Mouse (Mus musculus) macrophage (primary cell): ENCODE measurements around the gene Rac1. TPM values are rescaled to one million over a fixed set of nuclear protein-coding genes. Genes with fewer than 3 reads are reported as not detected.

ENCODE experiments used
- H3K27ac ChIP-seq: fragments of 350-480 bp; formaldehyde crosslinking; 2 replicates; pipeline ENCODE4 v1.9.0; 2021
- H3K36me3 ChIP-seq: fragments of 350-480 bp; formaldehyde crosslinking; 2 replicates; pipeline ENCODE4 v1.9.0; 2021; ENCODE audit errors: inconsistent target
- H3K4me3 ChIP-seq: fragments of 350-480 bp; formaldehyde crosslinking; 2 replicates; pipeline ENCODE4 v1.9.0; 2021; ENCODE audit errors: inconsistent target
- H3K79me2 ChIP-seq: fragments of 350-480 bp; formaldehyde crosslinking; 2 replicates; pipeline ENCODE4 v1.9.0; 2021; ENCODE audit errors: inconsistent target
- WGBS: methylation state at CpG from one replicate; pipeline ENCODE4 v1.1.7; 2026; ENCODE audit warnings: inconsistent platforms; ENCODE audit not compliant: missing documents; 5-methylcytosine and 5-hydroxymethylcytosine counted together
- polyA plus RNA-seq: library from polyadenylated mRNA; stranded (reverse); fragments of 250-400 nt; gene quantifications from 3 replicates; pipeline ENCODE4 v1.2.4, GENCODE M21; 2018; ENCODE audit warnings: inconsistent platforms

The Rac1 gene
- polyA plus RNA-seq, 1 experiment from 2014 or later, result 538 TPM

DNA sequence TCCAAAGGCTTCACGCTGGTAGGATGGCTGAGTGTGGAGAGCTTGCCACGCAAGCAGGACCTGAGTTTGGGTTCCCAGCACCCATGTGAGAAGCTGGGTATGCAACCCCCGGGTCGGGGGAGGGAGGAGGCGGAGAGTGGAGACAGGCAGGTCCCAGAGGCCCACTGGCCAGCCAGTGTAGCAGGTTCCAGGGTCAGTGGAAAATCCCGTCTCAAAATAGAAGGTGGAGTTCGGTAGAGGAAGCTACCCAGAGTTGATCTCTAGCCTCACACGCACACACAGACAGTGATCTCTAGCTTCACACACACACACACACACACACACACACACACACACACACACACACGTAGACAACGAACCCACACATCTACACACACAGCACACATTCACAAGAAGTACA, 34.7 kb downstream of the Rac1 start:
- Histone ChIP-seq H3K79me2 (no peaks in the 10 kb centered on the region), H3K27ac (no peak overlapping the region), H3K4me3 (no peak overlapping the region), H3K36me3 (peaks cover 67% of the 10 kb centered on the region)
- WGBS, result 82% methylated on average over 9 of the region's 10 CpGs

DNA sequence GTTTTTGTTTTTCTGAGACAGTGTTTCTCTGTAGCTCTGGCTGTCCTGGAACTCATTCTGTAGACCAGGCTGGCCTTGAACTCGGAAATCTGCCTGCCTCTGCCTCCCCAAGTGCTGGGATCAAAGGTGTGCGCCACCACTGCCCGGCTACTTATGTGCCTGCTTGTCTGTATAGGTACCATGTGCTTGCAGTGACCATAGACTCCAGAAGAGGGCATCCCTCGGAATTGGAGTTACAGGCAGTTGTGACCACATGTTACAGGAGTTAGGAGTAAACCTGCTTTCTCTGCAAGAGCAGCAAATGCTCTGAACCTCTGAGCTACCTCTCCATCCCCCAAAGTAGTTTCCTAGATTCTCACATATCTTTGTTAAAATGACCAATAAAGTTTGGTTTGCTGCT, 36.1 kb downstream of the Rac1 start:
- H3K4me3 ChIP-seq, result no peak overlapping the region
- WGBS, result 85% methylated on average over 4 of the region's 4 CpGs
- no peak overlapping the region for H3K27ac ChIP-seq
- H3K79me2 ChIP-seq, result no peaks in the 10 kb centered on the region
- H3K36me3 ChIP-seq, result peaks cover 60% of the 10 kb centered on the region

DNA sequence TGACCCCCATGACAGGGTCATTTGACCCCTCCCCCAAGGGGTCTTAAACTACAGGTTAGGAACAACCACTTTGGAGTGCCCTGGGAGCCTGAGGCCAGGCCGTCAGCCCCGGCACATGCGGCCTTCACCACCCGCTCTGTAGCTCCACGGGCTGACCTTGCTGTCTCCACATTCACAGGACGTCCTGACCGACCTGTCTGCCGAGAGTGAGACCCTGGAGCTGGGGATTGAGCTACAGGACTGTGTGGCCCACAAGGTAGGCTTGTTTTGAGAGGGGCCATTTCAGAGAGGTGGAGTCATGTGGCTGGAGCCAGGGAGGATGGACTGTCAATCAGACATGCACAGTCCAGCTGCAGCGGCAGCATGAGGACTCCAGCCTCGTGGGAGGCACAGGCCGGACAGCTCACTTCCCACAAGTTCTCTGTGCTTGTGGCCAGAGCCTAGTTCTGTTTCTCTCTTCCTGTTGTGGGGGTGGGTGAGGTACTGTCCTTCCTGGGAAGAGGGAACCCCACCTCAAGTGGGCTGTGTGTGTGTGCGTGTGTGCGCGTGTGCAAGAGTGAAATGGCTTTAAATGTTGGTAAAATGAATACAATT, 38.0 kb downstream of the Rac1 start:
- Histone ChIP-seq H3K79me2 (no peaks in the 10 kb centered on the region), H3K36me3 (peaks cover 53% of the 10 kb centered on the region), H3K4me3 (no peak overlapping the region), H3K27ac (0 out of 2 replicates have a peak overlapping the region, but pooled peaks have one; percentile 1)
- 49% methylated on average over 14 of the region's 14 CpGs for WGBS

DNA sequence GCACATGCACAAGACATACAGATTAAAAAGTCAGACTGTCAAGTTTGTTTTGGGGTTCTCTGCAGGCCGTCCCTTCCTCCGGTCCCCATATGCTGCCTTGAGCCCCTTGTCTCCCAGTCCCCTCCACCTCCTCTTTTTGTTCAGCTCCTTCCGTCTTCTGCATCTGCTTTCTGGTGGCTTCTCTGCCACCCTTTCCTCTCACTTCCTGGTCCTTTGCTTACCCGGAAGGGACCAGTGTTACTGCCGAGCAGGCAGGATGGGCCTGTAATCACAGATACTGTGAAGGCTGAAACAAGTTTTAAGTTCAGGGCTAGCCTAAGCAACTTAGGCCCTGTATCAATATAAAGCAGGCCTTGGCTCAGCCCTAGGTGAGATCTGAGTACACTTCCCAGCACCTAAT, 39.8 kb downstream of the Rac1 start:
- Histone ChIP-seq H3K27ac (no peak overlapping the region), H3K4me3 (no peak overlapping the region), H3K79me2 (no peaks in the 10 kb centered on the region), H3K36me3 (peaks cover 51% of the 10 kb centered on the region)
- WGBS, result 70% methylated on average over 5 of the region's 5 CpGs

DNA sequence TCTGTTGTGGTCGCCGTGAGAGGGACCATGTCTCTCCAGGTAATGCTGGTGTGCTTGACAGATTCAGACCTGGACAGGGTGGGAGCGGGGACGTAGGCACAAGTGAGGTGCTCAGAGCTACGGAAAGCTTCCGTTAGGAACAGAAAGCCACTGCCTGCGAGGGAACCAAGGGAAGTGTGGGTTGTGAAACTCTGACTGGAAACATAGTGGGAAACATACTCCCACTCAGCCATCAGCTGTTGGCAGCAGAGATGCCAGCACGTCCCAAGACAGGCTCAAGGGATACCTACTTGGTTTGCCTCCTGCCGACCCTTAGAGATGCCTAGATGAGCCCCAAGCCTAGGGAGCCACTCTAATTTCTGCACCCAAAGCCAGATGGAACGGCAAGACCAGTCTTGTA, 40.6 kb downstream of the Rac1 start:
- Histone ChIP-seq H3K27ac (no peak overlapping the region), H3K4me3 (no peak overlapping the region), H3K79me2 (no peaks in the 10 kb centered on the region), H3K36me3 (peaks cover 56% of the 10 kb centered on the region)
- 76% methylated on average over 10 of the region's 10 CpGs for WGBS

DNA sequence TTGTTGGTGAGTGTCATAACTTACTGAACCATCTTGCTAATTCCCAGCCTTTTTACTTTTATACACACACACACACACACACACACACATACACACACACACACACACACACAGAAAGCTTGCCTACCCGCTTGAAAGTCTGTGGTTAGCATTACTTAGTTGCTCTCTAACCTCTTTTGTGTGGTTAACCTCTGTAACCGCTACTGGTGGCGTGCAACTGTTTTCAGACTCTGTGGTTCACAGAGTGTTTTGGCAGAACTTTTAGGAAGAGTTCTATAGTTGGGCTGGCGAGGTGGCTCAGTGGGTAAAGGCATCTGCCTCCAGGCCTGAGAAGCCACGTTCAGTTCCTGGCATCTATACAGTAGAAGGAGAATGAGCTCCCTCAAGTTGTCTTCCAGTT, 42.9 kb downstream of the Rac1 start:
- no peak overlapping the region for H3K27ac ChIP-seq
- peaks cover 60% of the 10 kb centered on the region for H3K36me3 ChIP-seq
- no peak overlapping the region for H3K4me3 ChIP-seq
- no peaks in the 10 kb centered on the region for H3K79me2 ChIP-seq
- WGBS, result 36% methylated on average over 5 of the region's 5 CpGs

DNA sequence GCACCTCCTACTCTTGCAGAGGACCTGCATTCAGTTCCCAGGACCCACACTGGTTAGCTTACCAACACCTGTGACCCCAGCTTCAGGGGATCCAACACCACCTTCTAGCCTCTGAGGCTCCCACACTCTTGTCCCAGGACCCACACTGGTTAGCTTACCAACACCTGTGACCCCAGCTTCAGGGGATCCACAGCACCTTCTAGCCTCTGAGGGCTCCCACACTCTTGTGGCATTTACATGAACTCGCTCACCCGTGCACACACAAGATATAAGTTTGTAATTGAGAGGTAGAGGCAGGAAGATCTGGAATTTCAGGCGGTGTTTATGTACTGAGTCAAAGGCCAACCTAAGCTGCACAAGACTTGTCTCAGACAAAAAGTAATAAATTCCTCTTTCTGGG, 49.9 kb downstream of the Rac1 start:
- H3K27ac ChIP-seq, result no peak overlapping the region
- WGBS, result 100% methylated on average over 3 of the region's 3 CpGs
- H3K4me3 ChIP-seq, result no peak overlapping the region
- peaks cover 61% of the 10 kb centered on the region for H3K36me3 ChIP-seq
- peaks cover 8% of the 10 kb centered on the region; the same call in 1 of the 2 replicates for H3K79me2 ChIP-seq

DNA sequence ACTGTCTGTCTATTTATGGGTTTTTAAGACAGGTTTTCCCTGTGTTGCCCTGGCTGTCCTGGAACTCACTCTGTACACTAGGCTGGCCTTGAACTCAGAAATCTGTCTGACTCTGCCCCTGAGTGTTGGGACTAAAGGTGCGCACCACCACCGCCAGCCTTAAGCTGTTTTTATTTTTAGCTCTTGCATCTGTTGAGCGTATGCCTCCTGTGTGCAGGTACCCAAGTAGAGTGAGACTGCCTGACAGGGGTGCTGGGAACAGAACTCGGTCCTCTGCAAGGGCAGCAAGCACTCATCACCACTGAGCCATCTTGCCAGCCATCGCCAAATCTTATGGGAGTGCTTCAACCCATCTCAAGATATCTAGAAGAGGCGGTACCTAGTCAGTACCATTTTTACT, 51.8 kb downstream of the Rac1 start:
- 95% methylated on average over 6 of the region's 6 CpGs for WGBS
- Histone ChIP-seq H3K36me3 (peaks cover 44% of the 10 kb centered on the region), H3K79me2 (peaks cover 21% of the 10 kb centered on the region; the same call in 1 of the 2 replicates), H3K4me3 (no peak overlapping the region), H3K27ac (peak overlapping the region; percentile 79)

DNA sequence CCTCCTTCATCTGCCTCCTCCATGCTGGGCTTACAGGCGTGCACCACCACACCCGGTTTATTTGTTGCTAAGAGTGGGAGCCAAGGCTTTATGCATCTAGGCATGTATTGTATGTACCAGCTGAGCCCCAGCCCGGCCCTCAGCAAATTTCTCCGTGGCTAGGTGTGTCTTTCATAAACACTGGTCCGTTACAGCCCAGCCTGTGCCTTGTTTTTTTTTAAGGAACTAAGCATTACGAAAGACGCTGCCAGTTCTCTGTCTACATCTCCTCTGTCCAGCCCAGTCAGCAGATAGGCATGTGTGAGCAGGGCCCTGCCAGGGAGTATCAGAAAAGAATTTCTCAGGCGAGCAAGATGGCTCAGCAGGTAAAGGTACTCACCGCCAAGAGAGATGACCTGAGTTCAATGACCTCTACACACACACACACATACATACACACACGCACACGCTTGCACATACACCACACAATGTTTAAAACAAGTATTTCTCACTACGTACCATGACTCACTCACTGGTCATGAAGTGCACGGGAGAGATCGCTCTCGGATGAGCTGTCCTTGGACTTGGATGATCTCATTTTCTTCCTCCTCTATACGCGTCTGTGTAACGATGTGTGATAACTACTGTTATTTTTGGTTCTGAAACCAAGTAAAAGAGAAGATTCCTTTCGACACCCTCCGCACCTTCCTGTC, 52.5 kb downstream of the Rac1 start:
- 28% methylated on average over 19 of the region's 20 CpGs for WGBS
- Histone ChIP-seq H3K27ac (peak overlapping the region; percentile 79), H3K79me2 (peaks cover 21% of the 10 kb centered on the region; the same call in 1 of the 2 replicates), H3K36me3 (peaks cover 40% of the 10 kb centered on the region), H3K4me3 (no peak overlapping the region)

DNA sequence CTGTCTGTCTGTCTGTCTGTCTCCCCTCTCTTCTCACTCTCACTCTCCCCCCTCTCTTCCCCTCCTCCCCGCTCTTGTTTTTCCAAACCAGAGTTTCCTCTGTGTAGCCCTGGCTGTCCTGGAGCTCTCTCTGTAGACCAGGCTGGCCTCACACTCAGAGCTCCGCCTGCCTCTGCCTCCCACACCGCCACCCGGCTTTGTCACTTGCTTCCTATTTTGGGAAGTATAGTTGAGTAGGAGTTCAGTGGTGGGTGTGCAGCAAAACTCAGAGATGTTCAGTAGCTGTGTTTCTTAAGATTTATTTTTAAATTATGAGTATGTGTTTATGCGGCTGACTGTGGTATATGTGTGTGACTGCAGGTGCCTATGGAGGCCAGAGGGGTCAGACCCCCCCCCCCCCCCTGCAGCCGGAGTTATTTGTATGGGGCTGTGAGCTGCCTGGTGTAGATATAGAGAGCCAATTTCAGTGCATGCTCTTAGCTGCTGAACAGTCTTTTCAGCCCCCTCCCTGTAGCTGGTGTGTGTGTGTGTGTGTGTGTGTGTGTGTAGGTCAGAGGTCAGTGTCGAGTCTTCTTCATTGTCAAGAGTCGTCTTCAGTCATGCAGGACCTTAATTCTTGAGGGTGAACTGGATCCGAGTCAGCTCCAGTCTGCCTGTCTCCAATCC, 55.8 kb downstream of the Rac1 start:
- H3K36me3 ChIP-seq, result peaks cover 33% of the 10 kb centered on the region
- WGBS, result 67% methylated on average over 9 of the region's 9 CpGs
- H3K27ac ChIP-seq, result peak overlapping the region; percentile 86
- peaks cover 49% of the 10 kb centered on the region; the same call in 1 of the 2 replicates for H3K79me2 ChIP-seq
- no peak overlapping the region for H3K4me3 ChIP-seq

DNA sequence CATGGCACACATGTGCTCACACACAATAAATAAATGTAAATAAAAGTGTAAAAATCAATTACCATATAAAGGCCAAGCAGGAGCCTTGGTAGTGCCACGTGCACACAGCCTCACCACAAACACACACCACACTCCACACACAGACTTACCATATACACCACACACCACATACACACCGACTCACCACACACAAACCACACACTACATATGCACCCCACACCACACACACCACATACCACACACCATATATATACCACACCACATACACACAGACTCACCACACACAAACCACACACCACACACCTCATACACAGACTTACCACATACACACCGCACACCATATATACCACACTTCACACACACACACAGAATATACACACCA, 56.7 kb downstream of the Rac1 start:
- peak overlapping the region; percentile 86 for H3K27ac ChIP-seq
- WGBS, result 14% methylated on average over 3 of the region's 3 CpGs
- no peak overlapping the region for H3K4me3 ChIP-seq
- peaks cover 31% of the 10 kb centered on the region for H3K36me3 ChIP-seq
- H3K79me2 ChIP-seq, result peaks cover 58% of the 10 kb centered on the region; the same call in 1 of the 2 replicates

DNA sequence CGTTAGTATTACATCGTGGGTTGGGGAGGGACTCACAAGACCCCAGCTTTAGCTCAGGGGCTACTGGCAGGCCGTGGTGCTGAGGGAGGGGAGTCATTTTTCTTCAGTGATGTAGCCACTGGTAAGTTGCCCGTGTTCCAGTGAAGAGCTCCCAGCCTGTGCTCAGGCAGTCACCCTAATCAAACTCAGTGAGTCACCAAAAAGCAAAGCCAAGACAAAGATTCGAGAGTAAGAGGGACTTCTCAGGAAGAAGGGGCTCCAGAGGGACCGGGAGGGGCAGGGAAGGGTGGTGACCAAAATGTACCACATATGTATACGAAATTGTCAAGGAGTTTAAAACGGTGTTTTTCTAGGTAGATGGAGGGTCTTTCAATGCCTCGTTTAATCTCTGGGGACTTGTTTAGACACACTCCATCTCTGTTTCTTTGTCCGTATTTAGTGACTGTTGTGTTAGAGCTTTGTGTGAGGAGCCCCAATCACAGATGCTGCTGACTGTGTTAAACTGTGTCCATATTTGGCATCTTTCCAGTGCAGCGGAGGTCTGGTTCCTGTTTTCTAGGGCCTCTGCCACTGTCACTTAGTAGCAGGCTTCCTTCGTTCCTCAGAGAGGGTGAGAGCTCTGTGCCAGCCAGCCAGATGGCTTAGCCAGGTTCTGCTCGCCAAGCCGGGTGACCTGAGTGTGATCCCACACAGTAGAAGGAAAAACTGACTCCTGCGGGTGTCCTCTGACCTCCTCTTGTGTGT, 57.2 kb downstream of the Rac1 start:
- H3K27ac ChIP-seq, result peak overlapping the region; percentile 86
- H3K36me3 ChIP-seq, result peaks cover 31% of the 10 kb centered on the region
- 16% methylated on average over 15 of the region's 15 CpGs for WGBS
- no peak overlapping the region for H3K4me3 ChIP-seq
- H3K79me2 ChIP-seq, result peaks cover 64% of the 10 kb centered on the region

DNA sequence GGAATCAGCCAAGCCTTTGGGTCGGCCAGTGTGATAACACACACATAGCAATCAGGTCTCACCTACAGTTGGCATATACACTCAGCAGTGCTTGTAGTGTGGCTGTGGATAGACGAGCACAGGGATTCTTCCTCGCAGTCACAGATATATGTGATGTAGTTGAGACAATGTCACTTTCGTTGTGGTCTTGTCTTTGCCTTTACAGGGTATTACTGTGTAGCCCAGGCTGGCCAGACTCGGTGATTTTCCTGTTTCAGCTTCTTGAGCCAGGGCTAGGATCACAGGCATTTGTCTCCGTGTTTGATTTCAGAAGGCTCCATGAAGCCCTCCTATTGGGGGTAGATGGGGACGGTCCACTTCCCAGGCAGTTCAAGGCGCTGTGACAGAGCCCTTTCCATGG, 58.2 kb downstream of the Rac1 start:
- peak overlapping the region; percentile 86 for H3K27ac ChIP-seq
- H3K36me3 ChIP-seq, result peaks cover 31% of the 10 kb centered on the region
- 99% methylated on average over 7 of the region's 8 CpGs for WGBS

DNA sequence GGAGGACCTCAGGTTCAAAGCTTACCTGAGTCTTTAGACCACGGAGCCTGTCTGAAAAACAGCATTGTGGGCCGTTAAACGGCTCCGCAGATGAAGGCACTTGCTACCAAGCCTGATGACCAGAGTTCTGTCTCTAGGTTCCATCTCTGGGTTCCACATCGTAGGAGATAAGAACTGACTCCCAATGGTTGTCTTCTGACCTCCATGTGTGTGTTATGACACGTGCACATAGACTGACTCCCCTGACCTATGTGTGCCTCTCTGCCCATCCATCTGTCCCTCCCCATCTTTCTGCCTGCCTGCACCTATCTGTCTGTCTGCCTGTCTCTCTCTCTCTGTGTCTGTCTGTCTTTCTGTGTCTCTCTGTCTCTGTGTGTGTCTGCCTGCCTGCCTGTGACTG, 59.9 kb downstream of the Rac1 start:
- H3K4me3 ChIP-seq, result no peak overlapping the region
- H3K36me3 ChIP-seq, result peaks cover 27% of the 10 kb centered on the region
- H3K79me2 ChIP-seq, result peaks cover 66% of the 10 kb centered on the region
- 91% methylated on average over 6 of the region's 6 CpGs for WGBS
- H3K27ac ChIP-seq, result no peak overlapping the region

More for the DNA sequence above, 58.2 kb downstream of the Rac1 start:
- Histone ChIP-seq H3K79me2 (peaks cover 73% of the 10 kb centered on the region), H3K4me3 (no peak overlapping the region)
